Mouse (Mus musculus) CD4-positive helper T cell, adult 2 months (primary cell): Measurements from ENCODE around the gene Gm10392.
A peak's percentile ranks its signal among the peaks of the same experiment; 100 is the strongest.

Experiments
- DNase-seq: peaks from one replicate; pipeline ENCODE4 v3.0.0-alpha.2; 2012; ENCODE audit warnings: low read depth, missing footprints, low spot score

The Gm10392 gene

GRCm38 (mm10) chr11:77492311-77492871 is 26.6 kb downstream of the Gm10392 start:
- peak; percentile 57 for DNase-seq

- peak; percentile 35 for DNase-seq
Measured at GRCm38 (mm10) chr11:77491502-77492291, 27.3 kb downstream of the Gm10392 start.

- peak; percentile 87 for DNase-seq
Measured at GRCm38 (mm10) chr11:77491123-77491501, 27.9 kb downstream of the Gm10392 start.

GRCm38 (mm10) chr11:77490451-77490850 is 28.5 kb downstream of the Gm10392 start:
- DNase-seq, result no peak

DNA sequence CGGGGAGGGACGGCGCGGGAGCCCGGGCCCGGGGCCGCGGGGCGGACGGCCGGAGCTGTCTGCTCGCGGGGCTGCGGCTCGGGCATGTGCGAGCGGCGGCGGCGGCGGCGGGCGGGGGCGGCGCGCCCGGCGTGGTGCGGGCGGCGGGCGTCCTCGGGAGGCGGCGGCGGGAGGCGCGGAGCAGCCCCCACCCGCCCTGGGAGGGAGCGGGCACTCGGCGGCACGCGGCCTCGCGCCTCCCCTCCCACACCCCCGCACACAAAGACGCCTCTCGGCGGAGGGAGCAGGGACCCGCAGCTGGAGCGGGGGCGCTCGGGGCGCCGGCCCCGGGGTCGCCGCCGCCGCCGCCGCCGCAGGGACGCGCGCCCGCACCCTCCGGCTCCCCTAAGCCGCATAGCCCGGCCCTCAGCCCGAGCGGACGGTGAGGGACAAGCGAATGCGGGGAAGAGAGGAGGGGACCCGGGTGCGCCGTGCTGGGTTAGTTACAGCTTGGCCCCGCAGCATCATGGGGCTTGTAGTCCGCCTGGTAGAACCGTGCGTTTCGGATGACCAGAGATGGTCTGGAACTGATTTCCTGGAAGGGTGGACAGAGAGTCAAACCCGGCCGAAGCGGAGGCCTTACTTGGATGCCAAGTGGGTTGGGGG is 29.3 kb downstream of the Gm10392 start, which contains the start of gene Ankrd13b:
TSS of gene Ankrd13b (minus strand) at position 88 of the 645 bp plus-strand sequence.
- DNase-seq, result peak; percentile 48

GRCm38 (mm10) chr11:77488771-77489581 is 30.0 kb downstream of the Gm10392 start:
- peak; percentile 36 for DNase-seq

DNA sequence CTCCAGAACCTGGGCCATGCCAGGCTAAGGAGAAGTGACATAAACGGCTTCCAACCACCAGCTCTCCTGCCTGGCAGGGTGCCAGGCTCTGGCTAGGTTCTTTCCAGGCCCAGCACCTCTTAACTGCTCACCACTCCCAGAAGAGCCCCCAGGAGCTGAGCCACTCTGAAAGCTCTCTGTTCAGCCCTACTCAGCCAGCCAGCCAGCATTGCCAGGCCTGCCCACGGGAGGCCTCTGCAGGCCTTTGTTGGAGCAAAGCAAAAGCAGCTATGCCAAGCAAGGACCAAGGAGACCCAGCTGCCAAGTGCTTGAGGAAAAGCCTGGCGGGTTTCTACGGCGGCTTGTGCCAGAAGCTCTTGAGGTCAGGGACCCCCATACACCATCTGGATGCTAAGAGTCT is 32.2 kb downstream of the Gm10392 start:
- no peak for DNase-seq

GRCm38 (mm10) chr11:77485229-77485628 is 33.8 kb downstream of the Gm10392 start:
- no peak for DNase-seq

- peak; percentile 85 for DNase-seq
Measured at GRCm38 (mm10) chr11:77483510-77484255, 35.3 kb downstream of the Gm10392 start.

GRCm38 (mm10) chr11:77483043-77483442 is 36.0 kb downstream of the Gm10392 start:
- no peak for DNase-seq

GRCm38 (mm10) chr11:77476895-77477294 is 42.1 kb downstream of the Gm10392 start:
- no peak for DNase-seq

DNA sequence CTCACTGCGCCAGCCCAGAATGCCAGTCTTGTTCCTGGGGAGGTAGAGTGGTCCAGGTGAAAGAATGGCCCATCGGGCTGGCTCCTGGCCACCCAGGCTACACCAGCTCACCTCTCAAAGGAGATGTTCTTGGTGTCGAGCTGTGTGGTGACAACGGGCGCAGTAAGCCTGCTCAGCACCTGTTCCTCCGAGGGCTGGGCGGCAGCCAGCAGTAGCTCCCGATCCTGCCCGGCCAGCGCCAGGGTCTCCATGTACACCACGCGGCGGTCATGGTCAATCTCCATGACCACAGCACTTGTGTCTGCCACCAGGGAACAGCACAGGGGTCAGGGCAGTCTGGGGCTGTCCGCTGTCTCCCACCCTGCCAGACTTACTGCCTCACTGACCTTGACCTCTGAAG is 42.8 kb downstream of the Gm10392 start:
- no peak for DNase-seq

- no peak for DNase-seq
Measured at GRCm38 (mm10) chr11:77472775-77473174, 46.2 kb downstream of the Gm10392 start.

DNA sequence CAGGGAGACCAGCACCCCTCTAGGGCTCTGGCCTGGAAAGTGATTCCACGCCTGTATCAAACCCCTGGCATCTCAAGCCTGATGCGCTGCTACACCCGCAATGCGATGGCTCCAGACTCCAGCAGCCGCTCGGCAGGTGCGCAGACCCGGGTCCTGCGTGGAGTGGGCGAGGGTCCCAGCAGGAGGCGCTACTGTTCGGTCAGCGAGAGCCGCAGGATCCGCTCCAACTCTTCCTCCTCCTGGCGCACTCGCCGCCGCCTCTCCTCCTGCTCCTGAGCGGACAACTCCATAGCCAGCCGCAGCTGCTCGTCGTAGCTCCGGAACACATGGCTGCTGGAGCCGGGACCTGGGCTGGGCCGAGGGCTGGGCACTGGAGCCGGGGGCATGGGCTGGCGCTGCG is 47.6 kb downstream of the Gm10392 start:
- no peak for DNase-seq

- DNase-seq, result no peak
Measured at GRCm38 (mm10) chr11:77468397-77468796, 50.6 kb downstream of the Gm10392 start.

DNA sequence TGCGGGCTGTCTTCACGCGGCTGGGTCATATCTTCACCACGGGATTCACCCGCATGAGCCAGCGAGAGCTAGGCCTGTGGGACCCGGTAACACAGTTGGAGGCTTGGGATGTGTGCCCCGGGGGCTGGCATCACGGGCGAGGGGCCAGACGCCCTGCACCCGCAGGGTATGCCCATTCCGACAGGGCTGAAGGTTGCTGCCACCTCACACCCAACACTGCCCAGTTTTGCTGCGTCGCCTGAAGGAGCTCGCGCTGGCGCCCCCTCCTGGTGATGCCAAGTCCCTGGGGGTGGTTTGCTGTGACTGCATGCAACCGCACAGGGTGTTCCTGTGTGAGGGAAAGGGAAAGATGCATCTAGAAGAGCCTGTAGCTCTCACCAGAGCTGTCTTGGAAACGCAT is 51.2 kb downstream of the Gm10392 start:
- DNase-seq, result peak; percentile 85

DNA sequence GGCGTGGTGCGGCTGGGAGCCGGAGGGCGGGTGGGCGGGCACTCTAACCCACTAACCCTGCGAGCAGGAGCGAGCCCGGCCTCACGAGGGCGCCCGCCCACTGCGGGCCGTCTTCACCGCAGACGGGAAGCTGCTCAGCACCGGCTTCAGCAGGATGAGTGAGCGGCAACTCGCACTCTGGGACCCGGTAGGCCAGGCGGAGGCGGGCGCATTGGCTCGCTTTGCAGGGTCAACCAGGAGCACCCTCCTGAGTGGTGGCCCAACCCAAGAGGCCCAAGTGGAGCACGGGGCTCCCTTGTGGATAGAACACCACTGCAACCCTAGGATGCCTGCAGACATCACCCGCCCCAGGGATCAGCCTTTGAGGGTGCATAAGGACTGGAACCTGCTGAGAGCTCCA is 51.8 kb downstream of the Gm10392 start:
- peak; percentile 88 for DNase-seq
